Mouse (Mus musculus): ENCODE measurements at regions not wholly inside any gene's neighbourhood (a gene's known extent, or its start where the extent isn't known, plus 50 kb on each side); places are given as distances from the start of the nearest gene placed in this dataset.

- Histone ChIP-seq H3K4me3 (no peak overlapping the region), H3K27ac (peak overlapping the region; percentile 22; the same call in 1 of the 2 replicates), H3K4me1 (peaks cover 22% of the 10 kb centered on the region), H3K9me3 (no peaks in the 10 kb centered on the region), H3K27me3 (ENCODE audit: insufficient read depth, poor library complexity, severe bottlenecking) (no peaks in the 10 kb centered on the region), H3K36me3 (no peaks in the 10 kb centered on the region)
- WGBS = 82% methylated on average over 24 of the region's 24 CpGs
- no peak for DNase-seq (ENCODE audit: low spot score)
These were observed 327.8 kb upstream of the Nrp1 start for GRCm38 (mm10) chr8:128030335-128031280.

- no peak overlapping the region for H3K27ac ChIP-seq
- H3K9me3 ChIP-seq = no peaks in the 10 kb centered on the region
- H3K4me3 ChIP-seq = no peak overlapping the region
- peaks cover 27% of the 10 kb centered on the region for H3K4me1 ChIP-seq
- no peaks in the 10 kb centered on the region for H3K36me3 ChIP-seq
- 18% methylated on average over 6 of the region's 6 CpGs for WGBS
- DNase-seq (ENCODE audit: low spot score) = no peak
- no peaks in the 10 kb centered on the region for H3K27me3 ChIP-seq (ENCODE audit: insufficient read depth, poor library complexity, severe bottlenecking)
These were observed 324.3 kb upstream of the Nrp1 start for GRCm38 (mm10) chr8:128034127-128034526.

GRCm38 (mm10) chr8:128035672-128036071 lies 322.7 kb upstream of the Nrp1 start:
- 67% methylated on average over 3 of the region's 3 CpGs for WGBS
- no peak for DNase-seq (ENCODE audit: low spot score)
- no peaks in the 10 kb centered on the region for H3K27me3 ChIP-seq (ENCODE audit: insufficient read depth, poor library complexity, severe bottlenecking)

GRCm38 (mm10) chr8:128039341-128040064 lies 318.9 kb upstream of the Nrp1 start:
- DNase-seq (ENCODE audit: low spot score) = no peak
- Histone ChIP-seq H3K4me3 (no peak overlapping the region), H3K9me3 (no peaks in the 10 kb centered on the region), H3K27me3 (ENCODE audit: insufficient read depth, poor library complexity, severe bottlenecking) (no peaks in the 10 kb centered on the region), H3K36me3 (no peaks in the 10 kb centered on the region), H3K4me1 (peaks cover 17% of the 10 kb centered on the region; the same call in 1 of the 2 replicates), H3K27ac (no peak overlapping the region)
- WGBS = 63% methylated on average over 6 of the region's 6 CpGs

More at GRCm38 (mm10) chr8:128035672-128036071, 322.7 kb upstream of the Nrp1 start:
- H3K27ac ChIP-seq = no peak overlapping the region
- peaks cover 21% of the 10 kb centered on the region for H3K4me1 ChIP-seq
- no peaks in the 10 kb centered on the region for H3K36me3 ChIP-seq
- no peak overlapping the region for H3K4me3 ChIP-seq
- no peaks in the 10 kb centered on the region for H3K9me3 ChIP-seq

- H3K27ac ChIP-seq = no peak overlapping the region
- no peak for DNase-seq (ENCODE audit: low spot score)
- 76% methylated on average over 2 of the region's 2 CpGs for WGBS
- no peak overlapping the region for H3K4me3 ChIP-seq
- H3K4me1 ChIP-seq = 0 out of 2 replicates have a peak, but pooled peaks cover 7% of the 10 kb centered on the region
- no peaks in the 10 kb centered on the region for H3K36me3 ChIP-seq
- no peaks in the 10 kb centered on the region for H3K9me3 ChIP-seq
- no peaks in the 10 kb centered on the region for H3K27me3 ChIP-seq (ENCODE audit: insufficient read depth, poor library complexity, severe bottlenecking)
These were observed 315.5 kb upstream of the Nrp1 start for GRCm38 (mm10) chr8:128042877-128043276.

- Histone ChIP-seq H3K27ac (no peak overlapping the region), H3K27me3 (ENCODE audit: insufficient read depth, poor library complexity, severe bottlenecking) (no peaks in the 10 kb centered on the region), H3K9me3 (no peaks in the 10 kb centered on the region), H3K36me3 (no peaks in the 10 kb centered on the region), H3K4me3 (no peak overlapping the region), H3K4me1 (0 out of 2 replicates have a peak, but pooled peaks cover 7% of the 10 kb centered on the region)
- 85% methylated on average over 4 of the region's 4 CpGs for WGBS
- no peak for DNase-seq (ENCODE audit: low spot score)
These were observed 315.0 kb upstream of the Nrp1 start for GRCm38 (mm10) chr8:128043392-128043791.

- Histone ChIP-seq H3K4me3 (no peak overlapping the region), H3K36me3 (no peaks in the 10 kb centered on the region), H3K27me3 (ENCODE audit: insufficient read depth, poor library complexity, severe bottlenecking) (no peaks in the 10 kb centered on the region), H3K9me3 (no peaks in the 10 kb centered on the region), H3K27ac (0 out of 2 replicates have a peak overlapping the region, but pooled peaks have one; percentile 7), H3K4me1 (peaks cover 14% of the 10 kb centered on the region)
- DNase-seq (ENCODE audit: low spot score) = no peak
- 66% methylated on average over 8 of the region's 8 CpGs for WGBS
These were observed 302.2 kb upstream of the Nrp1 start for GRCm38 (mm10) chr8:128056251-128056650.

- H3K9me3 ChIP-seq = no peaks in the 10 kb centered on the region
- no peak for DNase-seq (ENCODE audit: low spot score)
- no peak overlapping the region for H3K27ac ChIP-seq
- H3K27me3 ChIP-seq (ENCODE audit: insufficient read depth, poor library complexity, severe bottlenecking) = no peaks in the 10 kb centered on the region
- H3K36me3 ChIP-seq = no peaks in the 10 kb centered on the region
- no peak overlapping the region for H3K4me3 ChIP-seq
- WGBS = 88% methylated on average over 6 of the region's 6 CpGs
- H3K4me1 ChIP-seq = peaks cover 20% of the 10 kb centered on the region
These were observed 300.6 kb upstream of the Nrp1 start for GRCm38 (mm10) chr8:128057845-128058244.

GRCm38 (mm10) chr8:128059817-128060216 lies 298.6 kb upstream of the Nrp1 start:
- Histone ChIP-seq H3K27ac (no peak overlapping the region), H3K4me3 (no peak overlapping the region), H3K9me3 (no peaks in the 10 kb centered on the region), H3K27me3 (ENCODE audit: insufficient read depth, poor library complexity, severe bottlenecking) (no peaks in the 10 kb centered on the region), H3K4me1 (peaks cover 20% of the 10 kb centered on the region), H3K36me3 (no peaks in the 10 kb centered on the region)
- 83% methylated on average over 3 of the region's 3 CpGs for WGBS
- DNase-seq (ENCODE audit: low spot score) = no peak

GRCm38 (mm10) chr8:128064211-128064610 lies 294.2 kb upstream of the Nrp1 start:
- Histone ChIP-seq H3K4me1 (peaks cover 5% of the 10 kb centered on the region; the same call in 1 of the 2 replicates), H3K27me3 (ENCODE audit: insufficient read depth, poor library complexity, severe bottlenecking) (no peaks in the 10 kb centered on the region), H3K9me3 (no peaks in the 10 kb centered on the region), H3K4me3 (no peak overlapping the region), H3K27ac (no peak overlapping the region), H3K36me3 (no peaks in the 10 kb centered on the region)
- DNase-seq (ENCODE audit: low spot score) = no peak
- 86% methylated on average over 1 of the region's 1 CpGs for WGBS

- Histone ChIP-seq H3K4me1 (peaks cover 5% of the 10 kb centered on the region; the same call in 1 of the 2 replicates), H3K27me3 (ENCODE audit: insufficient read depth, poor library complexity, severe bottlenecking) (no peaks in the 10 kb centered on the region), H3K9me3 (no peaks in the 10 kb centered on the region), H3K36me3 (no peaks in the 10 kb centered on the region), H3K27ac (no peak overlapping the region), H3K4me3 (no peak overlapping the region)
- no peak for DNase-seq (ENCODE audit: low spot score)
- 85% methylated on average over 2 of the region's 2 CpGs for WGBS
These were observed 293.3 kb upstream of the Nrp1 start for GRCm38 (mm10) chr8:128065127-128065526.

- Histone ChIP-seq H3K27ac (no peak overlapping the region), H3K4me1 (peaks cover 5% of the 10 kb centered on the region; the same call in 1 of the 2 replicates), H3K27me3 (ENCODE audit: insufficient read depth, poor library complexity, severe bottlenecking) (no peaks in the 10 kb centered on the region), H3K4me3 (no peak overlapping the region), H3K9me3 (no peaks in the 10 kb centered on the region), H3K36me3 (no peaks in the 10 kb centered on the region)
- 70% methylated on average over 7 of the region's 7 CpGs for WGBS
- DNase-seq (ENCODE audit: low spot score) = no peak
These were observed 292.3 kb upstream of the Nrp1 start for GRCm38 (mm10) chr8:128065964-128066680.

Measured in heart, embryonic 10.5 days (tissue).